Mouse (Mus musculus): Measurements from ENCODE around the gene Rcan1.
"Not testable (repeated sequence)": the region's sequence is repeated elsewhere in the genome, so short reads cannot be mapped to it uniquely, and the experiment has no call there.

Gene Rcan1

DNA sequence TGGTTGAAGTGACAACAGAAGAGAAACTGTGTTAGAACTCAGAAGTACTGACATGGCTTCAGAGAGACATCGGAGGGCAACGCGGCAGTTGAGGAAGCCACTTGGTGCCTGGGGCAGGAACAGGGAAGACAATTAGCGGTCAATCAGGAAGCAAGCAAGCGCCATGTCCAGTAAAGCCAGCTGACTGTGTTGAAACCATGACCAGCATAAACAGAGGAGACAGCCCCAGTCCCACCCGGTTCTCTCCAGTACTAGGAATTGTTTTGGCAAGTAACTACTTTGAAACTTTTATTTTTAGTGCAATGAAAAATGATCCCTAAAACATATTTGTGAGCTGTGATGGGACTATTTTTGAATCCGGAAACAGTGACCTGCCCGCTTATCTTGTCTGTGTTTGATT is 39.9 kb downstream of the Rcan1 start:
- peak in 1 of 2 experiments; percentile 28 for DNase-seq

DNA sequence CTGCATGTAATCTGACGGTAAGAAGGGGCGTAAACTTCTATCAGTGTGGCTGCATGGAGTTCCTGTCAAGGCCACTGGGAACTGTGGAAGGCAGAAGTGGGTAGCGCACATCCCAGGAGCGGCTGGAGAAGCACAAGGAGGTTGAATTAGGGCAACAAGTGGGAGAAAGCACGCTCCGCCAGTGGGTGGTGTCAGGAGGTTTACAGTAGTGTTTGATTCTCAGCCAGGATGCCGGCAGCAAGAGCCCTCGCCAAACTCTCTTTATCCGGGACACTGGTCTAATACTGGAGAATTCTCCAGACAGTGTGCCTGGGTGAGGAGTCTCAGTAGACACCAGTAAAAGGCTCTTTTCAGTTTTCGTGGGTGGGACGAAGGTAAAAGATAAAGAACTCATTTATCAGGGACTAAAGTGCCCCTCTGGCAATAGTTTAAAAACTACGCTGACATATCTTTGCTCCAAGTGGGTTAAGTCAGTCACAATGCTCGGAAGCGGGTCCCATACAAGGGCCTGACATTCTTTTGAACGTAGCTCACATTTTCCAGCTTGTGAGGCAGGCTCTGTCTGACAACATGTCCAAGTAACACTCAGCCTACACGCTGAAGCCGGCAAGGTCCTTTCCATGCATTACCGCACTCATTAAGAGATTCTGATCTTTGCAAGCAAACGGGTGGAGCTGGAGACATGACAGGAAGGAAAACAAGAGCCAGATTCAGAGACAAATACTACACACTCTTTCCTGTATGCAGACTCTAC is 42.3 kb downstream of the Rcan1 start:
- DNase-seq, result peak; percentile 30 to 47

DNA sequence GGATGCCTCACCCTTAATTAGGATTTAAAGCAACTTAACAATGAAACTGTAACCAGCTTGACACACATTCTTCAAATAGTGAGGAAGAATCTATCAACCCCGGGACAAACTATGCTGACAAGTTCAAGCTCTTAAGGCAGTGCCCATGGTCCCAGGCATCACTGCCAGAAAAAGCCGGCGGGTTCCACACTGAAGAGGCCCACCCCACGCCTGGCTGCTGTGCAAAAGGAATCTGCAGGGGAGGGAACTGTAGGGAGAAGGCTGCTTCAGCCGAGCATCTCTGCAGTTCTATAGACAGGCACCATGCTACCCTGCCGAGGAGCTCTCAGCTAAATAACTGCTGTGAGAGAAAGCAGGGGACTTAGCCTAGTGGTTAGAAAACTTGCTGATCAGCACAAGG is 44.0 kb downstream of the Rcan1 start:
- no peak for DNase-seq

DNA sequence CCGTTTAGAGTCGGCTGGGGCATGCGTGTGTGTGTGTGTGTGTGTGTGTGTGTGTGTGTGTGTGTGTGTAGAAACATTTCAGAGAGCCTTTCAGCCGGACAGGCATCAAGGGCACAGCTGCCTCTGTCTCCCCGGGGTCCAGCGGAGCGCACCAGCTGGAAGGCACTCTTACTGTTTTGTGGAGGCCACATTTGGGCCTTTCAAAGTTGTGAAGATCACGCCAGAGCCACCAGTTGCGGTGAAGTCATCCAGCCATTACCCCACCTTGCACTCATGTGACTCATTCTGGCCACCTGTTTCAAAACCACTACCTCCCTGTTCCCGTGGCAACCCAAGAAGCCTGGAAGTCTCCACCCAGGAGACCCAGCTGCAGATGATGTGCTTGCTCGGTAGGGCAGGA is 44.8 kb downstream of the Rcan1 start:
- no peak for DNase-seq

DNA sequence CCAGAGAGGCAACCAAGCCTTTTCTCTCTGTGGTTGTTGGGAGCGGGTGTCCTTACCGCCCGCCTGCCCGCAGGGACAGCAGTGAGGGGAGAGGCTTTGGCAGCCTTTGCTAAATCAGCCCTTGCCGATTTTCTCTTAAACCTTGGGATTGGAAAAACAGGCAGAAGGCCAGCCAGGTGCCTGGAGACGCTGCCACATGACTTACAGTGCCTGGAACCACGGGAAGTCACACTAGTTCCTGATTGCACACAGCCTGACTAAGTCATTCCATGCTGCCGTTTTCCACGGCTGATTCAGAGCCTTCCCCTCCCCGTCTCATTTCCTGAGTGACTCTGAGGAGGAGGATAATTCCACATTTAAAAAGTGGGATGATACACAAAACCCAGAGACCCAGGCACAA is 47.3 kb downstream of the Rcan1 start:
- DNase-seq, result peak; percentile 75 to 78

DNA sequence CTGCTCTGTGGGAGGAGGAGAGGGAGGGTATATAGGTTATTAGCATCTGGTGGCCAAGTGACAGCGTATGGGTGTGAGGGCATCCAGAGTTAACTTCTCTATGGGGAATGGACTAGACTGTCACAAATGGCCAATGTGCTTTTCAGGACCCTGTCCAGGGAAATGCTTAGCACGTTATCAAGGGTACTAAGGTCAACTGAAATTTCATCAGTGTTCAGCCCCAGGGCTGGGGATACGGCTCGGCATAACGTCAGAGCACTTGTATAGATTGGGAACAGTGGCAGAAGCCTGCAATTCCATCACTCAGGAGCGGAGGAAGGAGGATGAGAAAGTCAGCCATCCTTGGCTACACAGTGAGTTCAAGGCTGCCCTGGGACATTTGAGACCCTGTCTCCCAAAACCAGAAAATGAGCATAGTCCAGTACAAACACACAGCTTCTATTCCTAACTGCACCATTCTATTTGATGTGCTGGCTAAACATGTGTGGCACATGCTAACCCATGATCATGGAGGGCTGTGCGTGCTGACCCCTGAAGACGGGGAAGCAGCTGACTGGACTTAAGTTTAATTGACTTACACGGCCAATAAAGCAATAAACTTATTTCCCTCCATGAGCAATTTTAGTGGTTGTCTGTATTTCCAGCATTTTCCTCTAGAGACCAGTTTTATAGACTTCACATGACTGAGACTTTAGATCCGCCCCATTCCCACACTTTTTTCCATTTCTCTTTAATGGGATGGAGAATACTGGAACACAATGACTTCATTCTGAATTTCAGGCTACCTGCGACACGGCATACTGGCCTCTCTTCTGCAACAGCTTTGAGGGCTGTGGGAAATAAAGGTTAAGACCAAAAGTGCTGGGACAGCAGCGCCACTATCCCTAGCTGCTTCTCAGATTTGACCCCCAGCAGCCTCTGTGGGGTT is 48.0 kb downstream of the Rcan1 start:
- no peak for DNase-seq

DNA sequence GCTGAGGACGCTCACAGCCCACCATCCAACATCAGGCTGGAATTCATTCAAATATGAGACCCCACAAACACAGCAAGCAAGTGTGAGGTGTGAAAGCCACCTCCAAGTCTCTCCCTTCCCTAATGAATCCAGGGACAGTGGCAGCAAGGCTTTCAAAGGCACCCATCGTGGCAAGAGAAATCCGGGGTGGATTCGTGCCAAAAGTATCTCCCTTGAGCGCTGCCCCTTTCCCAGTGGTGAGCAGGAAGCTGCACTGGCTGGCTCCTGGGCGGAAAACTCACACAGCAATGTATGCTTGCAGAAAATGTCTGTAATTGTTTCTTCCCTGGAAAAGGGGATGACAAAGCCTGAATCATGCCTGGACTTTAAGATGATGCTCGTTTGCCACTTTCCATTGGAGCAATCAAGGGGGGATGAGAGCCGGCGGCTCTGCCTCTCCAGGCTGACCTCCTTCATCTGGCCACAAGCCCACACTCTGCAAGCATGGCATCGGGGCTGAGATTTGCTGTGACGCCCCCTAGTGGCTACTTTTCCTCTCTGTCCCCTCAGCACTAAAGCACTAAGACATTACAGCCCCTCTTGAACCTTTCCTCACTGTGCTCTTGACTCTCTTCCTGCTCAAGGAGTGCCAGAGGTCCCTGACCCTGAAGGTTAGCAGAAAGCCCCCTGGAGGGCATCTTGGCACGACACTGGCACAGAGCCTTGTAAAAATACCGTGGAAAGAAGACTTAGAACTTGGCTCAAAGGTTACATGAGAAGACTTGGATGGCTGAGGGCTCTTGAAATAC is 49.3 kb downstream of the Rcan1 start:
- DNase-seq, result peak; percentile 71 to 72

DNA sequence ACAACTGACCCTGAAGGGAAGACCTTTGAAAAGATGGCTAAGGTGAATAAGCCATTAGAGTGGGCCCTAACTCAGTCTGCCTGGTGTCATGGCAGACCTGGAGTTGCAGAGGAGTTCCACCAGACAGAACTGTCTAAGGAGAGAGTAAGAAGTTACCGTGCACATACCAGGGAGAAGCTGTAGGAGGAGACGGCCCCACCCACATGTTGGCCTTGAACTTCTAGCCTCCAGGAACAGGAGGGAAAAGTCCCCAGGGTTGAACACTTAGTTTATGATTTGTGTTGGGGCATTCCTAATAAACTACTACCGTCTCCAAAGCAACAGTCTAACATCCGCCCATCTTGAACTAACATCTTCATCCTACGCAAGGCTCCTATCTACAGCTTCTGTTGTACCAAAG is 50.0 kb downstream of the Rcan1 start:
- DNase-seq, result no peak

DNA sequence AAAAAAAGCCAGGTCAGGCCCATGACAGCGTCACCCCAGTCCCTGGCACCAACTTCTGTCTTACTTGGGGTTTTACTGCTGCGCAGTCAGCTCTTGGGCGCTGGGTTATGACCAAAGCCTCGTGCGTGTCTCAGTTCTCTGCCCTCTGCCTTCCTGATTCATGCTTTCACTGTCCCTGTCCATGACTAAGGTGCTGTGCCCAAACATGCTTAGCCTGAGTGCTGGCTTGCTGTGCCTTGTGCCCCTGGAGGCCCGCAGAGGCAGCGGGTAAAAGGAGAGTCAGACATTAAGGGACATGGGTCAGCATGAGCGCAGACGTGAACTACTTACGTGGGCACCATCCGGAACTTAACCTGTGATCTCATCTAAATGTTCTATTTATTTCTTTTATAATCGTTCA is 51.6 kb downstream of the Rcan1 start:
- peak in 1 of 2 experiments; percentile 46 for DNase-seq

DNA sequence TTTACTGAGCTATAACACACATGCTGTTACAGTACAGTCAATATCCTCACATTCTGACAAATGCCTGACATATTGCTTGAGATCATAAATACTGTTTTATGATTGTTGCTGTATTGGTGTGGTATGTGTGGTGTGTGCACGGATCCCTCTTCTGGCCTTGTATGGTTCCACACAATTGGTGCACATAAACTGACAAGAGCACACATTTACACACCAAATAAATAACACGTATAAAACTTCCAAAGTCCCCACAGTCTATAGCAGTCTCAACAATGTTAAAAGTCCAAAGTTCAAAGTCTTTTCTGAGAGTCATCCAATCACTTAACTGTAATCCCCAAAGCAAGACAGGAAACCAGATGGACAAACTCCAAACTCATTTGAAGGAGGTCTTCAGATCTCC is 53.4 kb downstream of the Rcan1 start:
- DNase-seq, result no peak

DNA sequence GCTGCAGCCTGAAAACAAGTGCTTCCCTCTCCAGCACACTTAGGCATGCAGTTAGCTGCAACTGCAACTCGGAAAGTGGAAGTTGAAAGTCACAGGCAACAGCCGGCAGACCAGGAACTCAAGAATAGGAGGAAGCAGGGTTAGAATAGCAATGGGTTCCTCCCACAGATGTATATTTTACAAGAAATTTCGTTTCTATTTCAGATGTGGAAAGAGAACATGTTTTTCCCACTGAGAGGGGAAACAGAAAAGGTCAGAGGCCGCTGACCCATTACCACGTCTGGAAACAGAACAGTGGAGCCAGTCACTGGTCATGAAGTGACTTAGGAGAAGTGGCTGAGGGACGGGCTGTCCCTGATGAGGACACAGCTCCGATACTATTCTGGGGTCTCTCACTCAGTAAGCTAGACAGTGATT is 55.0 kb downstream of the Rcan1 start:
- no peak for DNase-seq

DNA sequence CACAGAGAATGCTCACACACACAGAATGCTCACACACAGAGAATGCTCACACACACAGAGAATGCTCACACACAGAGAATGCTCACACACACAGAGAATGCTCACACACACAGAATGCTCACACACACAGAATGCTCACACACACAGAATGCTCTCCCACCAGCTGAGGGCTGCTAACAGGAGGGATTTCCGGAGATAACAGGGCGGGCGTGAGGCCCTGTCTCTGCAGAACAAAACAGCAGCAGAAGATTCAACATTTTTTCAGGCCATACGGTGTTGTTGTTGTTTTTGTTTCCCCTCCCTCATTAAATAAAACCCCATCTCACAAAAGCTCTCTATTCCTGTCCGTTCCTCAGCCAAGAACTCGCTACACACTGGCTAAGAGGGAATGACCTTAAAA is 55.6 kb downstream of the Rcan1 start:
- DNase-seq, result not testable (repeated sequence)

DNA sequence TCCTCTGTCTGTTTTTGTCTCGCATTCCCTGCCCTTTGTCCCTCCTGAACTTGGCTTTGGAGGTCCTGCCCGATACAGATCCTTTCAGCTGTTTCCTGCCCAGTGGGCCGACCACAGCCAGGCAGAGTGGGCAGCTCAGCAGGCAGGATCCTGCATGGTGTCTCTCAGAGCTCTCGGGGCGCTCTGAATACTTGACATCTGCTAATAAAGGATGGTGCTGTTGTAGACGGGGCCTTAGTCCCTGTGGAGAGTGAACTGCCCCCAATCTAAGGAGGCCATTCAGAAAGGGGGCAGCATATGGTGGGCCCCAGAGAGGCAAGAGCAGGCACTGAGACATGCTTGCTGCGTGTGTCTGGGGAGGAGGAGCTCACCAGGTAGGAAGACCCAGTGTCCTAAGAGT is 57.8 kb downstream of the Rcan1 start:
- no peak for DNase-seq

DNA sequence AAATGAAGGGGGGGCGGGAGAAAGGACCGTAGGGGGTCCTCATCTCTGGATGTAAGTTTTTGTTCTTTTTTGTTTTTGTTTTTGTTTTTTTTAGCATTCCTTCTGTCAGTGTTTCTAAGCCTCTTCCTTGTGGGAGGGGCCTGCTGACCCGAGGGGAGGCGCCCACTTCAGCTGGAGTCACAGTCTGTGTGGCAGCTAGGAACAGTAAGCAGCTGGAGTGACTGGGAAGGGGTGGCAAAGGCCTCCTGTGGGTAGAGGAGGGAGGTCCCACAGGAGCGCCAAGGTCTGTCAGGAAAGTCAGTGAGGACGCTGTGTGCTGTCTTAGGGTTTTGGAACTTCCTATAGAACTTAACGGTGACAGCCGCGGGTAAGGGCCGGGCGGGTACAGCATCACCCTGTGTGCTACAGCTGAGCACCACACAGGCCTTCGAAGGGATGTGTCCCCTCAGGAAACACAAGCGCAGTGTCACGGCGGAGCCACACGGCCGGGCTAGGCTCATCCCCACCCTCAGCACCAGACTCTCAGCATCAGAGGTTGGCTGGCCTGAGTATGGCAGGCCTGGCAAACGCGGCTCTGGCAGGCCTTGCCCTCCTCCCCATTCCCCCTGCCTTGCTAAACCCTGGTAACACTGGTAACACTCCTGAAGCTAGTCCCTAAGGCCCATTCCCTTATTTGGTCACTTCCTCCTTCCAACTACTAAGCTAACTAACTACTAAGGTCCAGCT is 58.5 kb downstream of the Rcan1 start:
- DNase-seq, result no peak

DNA sequence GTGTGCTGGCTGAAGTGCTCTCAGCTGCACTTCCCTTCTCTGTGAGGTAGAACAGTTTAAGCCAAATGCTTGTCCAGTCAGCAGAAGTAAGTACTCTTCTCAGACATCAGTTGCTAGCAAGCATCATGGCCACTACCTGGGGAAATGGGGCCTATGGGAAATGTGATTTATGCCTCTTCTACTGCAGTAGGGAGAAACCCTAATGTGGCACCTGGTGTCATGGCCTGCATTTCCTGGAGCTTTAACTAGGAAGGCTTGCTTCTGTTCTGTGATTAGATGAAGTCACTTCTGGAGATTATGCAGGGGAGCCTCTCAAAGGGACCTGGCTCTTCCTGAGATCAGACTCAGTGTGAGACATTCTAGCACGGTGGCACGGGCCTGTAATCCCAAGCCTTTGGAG is 60.3 kb downstream of the Rcan1 start:
- no peak for DNase-seq

DNA sequence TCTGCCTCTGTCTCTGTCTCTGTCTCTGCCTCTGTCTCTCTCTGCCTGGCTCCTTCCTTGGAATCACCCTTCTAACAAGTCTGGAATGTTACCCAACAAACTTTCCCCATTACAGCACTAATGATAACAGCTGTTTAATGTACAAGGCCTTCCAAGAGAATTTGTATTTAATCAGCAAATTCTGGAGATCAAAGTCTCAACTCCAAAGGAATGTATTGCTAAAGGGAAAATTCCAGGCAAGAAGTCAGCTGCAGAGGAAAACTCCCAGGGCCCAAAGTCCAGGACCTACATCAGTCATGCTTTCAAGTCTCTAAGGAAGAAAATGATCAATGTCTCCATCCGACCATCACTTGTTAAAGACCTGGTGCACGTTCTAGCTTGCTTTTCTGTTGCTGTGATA is 62.8 kb downstream of the Rcan1 start:
- peak; percentile 65 to 83 for DNase-seq

DNA sequence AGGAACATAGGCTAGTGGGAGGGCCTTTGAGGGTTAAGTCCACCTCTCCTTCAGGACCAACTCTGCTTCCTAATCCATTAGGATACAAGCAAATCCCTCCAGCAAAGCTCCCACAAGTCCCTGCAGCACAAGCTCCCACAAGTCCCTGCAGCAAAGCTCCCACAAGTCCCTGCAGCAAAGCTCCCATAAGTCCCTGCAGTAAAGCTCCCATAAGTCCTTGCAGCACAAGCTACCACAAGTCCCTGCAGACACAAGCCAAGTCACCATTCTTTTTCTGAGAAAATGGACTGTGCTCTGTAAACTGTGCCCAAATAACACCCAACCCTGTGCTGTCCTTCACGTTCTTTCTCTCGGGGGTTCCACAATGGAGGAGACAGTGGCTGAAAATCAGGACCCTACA is 66.5 kb downstream of the Rcan1 start:
- no peak for DNase-seq

DNA sequence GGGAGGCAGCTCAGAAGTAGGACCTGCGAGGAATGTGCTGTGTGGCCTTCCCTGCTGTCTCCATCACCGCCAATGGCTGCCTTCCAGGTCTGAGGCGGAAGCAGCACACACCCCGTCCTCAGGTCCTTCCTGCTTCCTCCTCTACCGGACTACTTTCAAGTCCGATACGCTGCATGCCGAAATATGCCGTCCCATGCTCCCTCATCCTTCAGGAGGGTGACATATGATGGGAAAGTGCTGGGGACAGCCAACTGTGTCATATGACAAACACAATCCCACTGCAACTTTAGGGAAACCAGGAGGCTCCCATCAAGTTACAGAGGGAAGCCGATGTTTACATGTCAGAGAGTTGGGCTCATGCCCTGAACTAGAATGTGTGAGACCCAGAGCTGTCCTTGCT is 67.6 kb downstream of the Rcan1 start:
- DNase-seq, result peak in 1 of 2 experiments; percentile 59

DNA sequence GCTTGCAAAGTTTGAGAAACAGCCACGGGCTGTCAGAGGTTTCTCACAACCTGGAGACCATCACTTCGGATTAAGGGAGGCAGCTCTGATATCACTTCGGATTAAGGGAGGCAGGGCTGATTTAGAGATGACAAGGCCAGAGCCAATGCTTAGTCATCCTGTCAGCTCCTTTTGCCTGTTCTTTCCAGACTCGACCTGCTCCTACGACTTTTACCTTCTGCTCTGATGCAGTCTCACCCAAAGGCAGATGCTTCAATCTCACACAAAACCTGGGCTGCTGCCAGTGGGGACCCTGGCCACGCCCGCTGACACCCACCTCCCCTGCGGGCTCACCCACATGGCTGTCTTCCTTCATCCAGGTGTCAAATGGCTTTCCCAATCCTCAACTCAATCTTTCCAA is 68.5 kb downstream of the Rcan1 start:
- no peak for DNase-seq

DNA sequence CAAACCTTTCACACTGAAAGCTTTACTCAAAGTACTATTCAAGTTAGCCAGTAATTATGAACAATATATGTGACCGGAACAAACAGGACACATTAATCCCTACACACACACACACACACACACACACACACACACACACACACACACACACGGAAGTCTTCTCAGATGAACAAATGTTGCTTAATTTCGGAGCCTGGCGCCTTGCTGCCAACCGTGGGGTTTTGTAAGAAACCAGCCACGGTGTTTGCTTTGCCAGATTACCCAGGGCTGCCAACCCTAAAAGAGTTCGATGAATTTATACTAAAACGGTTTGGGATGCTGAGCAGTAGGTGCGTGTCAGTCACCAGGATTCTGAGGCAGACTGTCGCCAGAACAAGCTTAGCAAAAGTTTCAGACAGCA is 69.5 kb downstream of the Rcan1 start:
- DNase-seq, result no peak

DNA sequence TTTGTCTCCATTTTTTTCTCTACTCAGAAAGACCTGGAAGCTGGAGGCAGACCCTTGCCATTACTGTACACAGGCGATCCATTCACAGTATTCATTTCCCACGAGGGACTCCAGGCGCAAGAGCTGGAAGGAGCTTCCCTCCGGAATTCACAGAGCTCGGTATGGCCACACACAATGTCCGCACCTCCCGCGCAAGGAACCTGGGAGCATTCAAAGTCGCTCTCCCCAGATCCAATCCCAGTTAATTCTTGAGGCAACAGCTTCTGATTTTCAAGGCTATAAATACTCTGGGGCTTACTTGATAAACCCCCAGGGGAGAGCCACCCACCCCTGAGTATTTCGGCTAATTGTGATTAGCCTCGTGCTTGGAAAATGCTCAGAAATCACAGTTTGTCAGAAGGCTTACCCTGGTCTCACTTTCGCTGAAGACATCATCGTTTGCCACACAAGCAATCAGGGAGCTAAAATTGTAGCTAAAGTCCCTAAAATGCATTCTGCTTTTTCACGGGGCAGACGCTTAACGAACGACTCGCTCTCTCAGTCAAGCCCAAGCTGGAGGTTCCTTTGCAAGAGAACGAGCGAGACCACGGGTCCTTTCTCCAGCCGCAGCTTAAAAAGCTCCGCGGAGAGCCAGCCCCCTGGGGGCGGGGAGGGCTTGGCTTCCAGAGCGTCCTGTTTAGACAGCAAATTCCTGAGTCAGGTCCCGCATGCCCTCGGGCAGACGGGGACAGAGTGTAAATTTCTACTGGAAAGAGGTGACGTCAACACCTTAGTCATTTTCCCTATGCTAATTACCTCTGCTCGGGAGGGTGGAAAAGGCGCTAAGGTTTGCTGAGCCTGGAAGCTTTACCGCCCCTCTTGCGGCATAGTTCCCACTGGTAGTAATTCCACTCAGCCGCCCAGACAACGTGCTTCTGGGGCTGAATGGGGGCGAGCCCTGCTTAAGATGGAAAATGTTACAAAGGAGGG is 70.9 kb downstream of the Rcan1 start:
- DNase-seq, result peak; percentile 95 to 97

All from kidney, postnatal 36 days (tissue).